Mouse (Mus musculus) fibroblast of lung, adult 2 months (primary cell): Measurements from ENCODE around the gene Sall1.

Experiments
- DNase-seq: peaks from one replicate; pipeline ENCODE4 v3.0.0-alpha.2; 2011; ENCODE audit warnings: low read depth

Gene Sall1

DNA sequence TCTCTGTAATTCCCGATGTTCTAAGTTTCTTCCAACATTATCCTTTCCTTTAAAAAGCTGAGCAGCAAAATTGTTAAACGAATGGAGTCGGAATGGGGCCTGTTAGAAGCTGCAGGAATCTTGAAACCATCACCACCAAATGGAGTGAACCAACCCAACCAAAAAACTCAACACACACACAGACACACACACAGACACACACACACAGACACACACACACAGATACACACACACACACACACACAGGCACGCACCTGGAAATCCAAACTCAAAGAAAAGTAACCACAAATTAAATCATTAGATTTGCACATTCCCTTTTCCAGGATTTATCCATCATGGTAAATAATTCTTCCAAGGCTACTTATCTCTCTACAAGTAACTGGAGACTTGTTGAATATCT, 5.0 kb downstream of the Sall1 start:
- DNase-seq, result no peak

DNA sequence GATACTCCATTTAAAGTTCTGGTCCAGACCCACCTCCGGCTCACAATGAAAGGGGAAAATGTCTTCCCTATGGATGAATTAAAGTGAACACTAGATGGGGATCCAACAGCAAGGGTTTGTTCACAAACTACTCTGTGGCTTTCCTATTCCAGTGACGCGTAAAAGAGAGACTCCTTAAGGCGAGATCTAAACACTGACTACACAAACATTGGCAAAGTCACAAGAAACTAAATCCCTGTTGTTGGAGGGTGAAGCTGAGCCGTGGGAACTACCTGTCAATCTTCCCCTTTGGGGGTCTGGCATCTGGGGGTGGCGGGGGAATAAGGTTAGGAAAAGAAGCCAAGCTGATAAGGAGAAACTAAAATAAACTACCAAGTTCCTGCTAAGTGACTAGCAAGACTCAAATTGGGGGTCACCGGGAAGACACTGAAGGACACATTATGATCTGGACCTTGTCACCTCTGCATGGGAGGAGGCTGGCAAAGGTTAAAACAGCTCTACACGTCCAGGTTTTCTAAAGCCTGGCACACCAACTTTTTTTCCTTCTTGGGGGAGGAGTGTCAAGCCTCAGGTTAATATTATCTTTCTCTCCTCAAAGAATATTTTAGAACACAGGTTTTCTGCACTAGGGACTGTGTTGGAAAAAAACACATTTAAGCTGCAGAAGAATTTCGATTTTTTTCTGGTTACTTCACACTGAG, 6.3 kb downstream of the Sall1 start:
- DNase-seq, result no peak

DNA sequence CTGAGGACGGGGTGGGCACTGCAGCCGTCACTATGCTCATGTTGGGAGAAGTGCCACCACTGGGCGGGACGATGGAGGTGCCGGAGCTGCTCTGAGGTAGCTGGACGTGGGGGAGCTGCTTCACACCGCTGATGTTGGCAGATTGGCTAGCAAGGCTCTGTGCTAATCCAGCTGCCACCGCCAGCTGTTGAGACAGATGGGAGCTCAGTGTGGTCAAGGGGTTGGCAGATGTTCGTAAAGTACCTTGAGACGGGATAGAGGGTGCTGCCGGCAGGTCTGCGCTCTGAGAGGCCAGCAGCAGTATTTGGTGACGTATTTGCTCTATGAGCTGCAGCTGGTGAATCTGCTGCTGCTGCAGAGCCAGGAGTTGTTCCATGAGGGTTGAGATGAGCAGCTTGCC, 11.6 kb downstream of the Sall1 start:
- DNase-seq, result no peak

DNA sequence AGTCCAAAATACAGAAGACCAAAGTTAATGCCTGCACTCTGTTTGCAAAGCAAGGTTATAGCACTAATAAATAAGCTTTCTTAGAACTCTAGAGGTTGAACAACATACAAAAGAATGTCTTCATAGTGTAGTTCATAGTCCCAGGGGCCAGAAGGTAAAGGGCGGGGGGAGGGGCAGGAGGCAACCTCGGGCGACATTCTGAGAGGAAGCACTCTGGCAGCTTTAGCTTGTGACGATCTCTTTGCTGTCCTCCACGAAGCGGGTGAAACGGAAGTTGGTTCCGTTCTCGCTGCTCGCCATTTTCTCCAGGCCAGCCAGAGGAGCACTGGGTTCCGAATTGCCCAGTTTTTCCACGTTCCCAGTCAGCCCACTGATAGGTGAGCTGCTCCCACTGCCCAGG, 15.8 kb downstream of the Sall1 start:
- DNase-seq, result no peak

DNA sequence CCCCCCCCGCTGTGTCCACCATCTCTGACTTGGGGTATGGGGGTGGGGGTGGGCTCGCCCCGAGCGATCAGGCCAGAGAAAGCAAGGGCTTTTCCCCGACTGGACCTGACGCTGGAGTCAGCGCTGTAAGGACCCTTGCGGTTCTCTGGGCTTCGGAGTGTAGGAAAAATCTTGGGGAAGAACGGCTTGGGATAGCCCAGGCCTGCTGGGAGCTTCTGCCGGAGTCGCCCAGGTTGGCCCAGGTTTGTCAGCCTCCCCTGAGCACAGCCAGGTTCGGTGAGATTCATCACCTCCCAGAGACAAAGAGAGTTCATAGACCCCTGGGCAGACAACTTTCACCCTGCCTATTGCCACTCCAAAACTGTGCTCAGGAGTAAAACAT, 17.8 kb downstream of the Sall1 start:
- DNase-seq, result no peak

DNA sequence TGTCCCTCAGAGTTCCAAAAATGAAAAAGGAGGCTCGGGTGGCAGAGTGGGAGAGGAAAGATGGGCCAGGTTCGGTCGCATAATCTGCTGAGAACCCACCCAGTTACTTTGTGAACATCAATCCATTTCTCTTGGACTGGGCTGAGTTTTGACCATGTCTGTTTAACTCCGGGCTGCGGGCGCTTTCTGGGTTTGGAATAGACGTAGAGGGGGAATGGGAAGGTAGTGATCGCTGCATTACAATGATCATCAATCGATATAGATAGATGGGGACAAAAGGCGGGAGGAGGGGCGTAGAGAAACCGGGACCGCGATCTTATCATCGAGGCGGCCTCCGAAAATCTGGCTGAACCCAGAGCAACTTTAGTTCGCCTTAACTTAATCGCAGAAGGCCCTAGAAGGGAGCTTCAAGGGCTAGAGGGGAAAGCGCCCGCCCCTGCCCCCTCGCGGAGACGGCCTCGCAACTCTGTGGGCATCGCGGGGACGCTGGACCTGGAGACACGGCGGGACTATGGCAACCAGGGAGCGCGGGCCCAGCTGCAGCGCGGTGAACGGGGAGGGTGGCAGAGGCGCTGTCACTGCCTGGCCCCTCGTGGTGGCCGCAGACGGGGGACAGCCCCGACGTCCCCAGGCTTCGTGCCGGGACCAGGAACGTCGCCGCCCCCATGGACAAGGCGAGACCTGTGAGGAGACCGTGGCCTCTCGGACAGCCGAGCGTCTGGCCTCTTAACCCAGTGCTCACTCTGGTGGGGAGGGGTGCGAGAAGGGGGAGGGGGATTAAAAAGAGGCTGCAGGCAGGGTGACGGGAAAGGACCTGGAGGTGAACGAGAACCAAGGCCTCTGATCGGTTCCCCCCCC, 18.5 kb downstream of the Sall1 start:
- DNase-seq, result no peak

DNA sequence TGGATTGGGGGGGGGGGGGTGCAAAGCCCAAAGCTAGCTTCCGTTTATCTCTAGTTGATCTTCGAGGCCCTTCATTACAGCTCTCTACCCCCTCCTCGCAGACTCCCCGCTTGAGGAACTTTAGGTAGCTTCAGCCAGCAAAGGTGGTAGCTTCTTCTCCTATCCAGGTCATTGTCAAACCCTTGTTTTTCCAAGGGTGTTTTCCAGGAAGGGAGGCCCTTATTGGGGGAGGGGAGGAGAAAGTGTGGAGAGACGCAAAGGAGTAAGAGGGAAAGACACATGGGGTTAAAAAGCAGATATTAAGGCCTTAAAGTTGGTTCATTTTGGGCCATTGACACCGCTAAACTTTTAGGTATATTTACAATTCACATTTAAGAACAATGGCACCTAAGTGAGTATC, 19.2 kb downstream of the Sall1 start:
- no peak for DNase-seq

DNA sequence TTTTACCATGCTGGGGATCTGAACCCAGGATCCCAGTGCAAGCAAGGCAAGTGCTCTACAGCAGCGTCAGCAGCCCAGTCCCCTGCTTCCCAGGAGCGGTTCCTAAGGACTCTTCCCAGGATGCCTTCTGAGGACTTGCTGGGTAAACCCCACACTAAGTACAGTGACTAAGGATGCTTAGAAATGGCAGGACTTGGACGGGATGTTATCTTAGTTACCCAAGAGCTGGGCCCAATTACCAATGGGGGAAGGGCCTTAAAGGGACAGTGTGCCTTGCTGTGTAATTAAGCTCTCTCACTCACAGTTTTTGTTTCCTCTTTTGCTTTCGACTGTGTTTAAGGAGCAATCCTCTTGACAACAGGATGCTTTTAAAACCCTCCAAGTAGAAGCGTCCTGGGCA, 22.8 kb downstream of the Sall1 start:
- no peak for DNase-seq

DNA sequence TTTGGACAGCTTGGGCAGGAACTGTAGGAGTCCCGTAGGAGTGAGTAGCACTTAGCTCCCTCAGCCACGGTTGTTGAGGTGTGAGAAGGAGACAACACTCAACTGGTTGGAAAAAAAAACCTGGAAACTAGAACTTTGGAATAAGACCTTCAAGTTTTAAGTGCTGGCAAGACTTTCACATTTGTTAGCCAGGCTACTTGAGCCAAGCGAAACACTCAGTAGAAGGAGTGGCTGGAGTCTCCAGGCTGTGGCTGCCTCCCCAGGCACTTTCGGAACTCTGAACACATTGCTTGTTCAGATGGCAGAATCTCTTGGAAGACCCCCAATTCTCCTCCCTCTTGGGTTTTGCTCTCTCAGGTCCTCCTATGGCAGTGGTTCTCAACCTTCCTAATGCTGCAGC, 26.1 kb downstream of the Sall1 start:
- DNase-seq, result no peak

DNA sequence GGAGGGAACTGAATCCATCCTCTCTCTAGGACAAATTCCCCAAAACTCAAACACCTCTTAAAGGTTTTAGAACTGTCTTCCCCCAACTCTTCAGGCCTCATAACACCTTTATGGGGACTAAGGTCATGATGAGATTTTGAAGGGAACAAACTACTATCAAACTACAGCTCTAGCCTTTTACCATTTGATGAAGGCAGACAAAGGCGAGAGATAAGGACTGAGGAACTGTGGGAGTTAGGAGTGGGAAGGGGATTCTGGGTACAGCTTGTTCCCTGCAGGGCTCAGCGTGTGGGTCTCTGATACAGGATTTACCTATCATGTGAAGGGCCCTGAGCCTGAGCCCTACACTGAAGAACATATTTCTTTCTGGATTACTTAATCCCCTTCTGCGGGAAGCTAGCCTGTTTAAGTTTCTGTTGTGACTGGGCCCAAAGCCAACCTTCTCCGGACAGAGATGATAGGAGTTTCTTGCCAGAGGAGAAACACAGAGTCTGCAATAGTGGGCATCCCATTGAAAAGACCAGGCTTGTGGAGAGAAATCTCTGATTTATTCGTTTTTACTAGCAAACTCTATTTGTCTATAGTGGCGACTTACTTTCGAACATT, 27.4 kb downstream of the Sall1 start:
- DNase-seq, result no peak

DNA sequence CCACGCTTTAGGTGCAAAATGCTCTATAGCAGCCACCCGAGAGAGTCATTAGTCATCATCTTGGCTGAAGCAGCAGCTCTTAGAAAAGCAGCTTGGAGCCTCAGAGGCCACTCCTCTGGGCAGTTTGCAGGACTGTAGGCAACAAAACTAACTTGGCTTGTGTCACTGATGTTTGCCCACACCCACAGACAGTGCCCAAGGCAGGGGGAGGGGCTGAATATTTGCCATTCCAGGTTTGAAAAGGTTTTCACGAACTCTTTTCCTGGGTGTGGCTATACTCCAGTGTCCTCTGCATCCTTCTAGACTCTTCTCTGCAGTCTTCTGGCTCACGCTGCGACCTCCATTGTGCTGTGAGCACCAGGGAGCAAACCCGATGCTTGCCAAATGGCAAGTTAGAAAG, 28.4 kb downstream of the Sall1 start:
- no peak for DNase-seq

DNA sequence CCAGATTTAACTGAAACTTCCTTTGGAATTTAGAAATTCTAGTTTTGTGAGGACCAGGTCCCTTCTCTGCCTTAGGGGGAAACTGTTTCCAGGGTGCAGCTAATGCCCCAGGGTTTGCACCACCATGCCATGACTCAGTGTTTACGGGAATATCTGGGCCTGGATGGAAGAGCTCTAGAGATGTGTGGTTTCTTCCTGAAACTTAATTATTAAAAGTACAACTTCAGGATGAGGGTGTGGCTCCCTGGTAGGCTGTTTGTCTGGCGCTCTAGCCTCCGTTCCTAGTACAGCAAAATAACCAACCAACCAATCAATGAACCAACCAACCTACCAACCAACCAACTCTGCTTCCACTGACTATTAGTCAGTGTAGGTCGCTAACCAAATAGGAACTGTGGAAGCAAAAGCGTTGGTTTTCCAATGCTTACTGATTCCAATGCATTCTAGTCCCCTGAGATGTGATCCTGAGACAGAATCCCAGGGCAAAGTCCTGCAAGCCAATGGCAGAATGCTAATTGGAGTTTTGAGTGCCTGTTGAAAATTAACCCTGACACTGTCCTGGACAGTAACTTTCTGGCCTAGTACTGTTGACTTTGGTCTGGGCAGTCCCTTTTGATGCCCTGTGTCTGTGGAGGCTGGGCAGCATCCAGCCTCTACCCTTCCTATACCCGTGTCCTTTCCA, 31.0 kb downstream of the Sall1 start:
- no peak for DNase-seq

DNA sequence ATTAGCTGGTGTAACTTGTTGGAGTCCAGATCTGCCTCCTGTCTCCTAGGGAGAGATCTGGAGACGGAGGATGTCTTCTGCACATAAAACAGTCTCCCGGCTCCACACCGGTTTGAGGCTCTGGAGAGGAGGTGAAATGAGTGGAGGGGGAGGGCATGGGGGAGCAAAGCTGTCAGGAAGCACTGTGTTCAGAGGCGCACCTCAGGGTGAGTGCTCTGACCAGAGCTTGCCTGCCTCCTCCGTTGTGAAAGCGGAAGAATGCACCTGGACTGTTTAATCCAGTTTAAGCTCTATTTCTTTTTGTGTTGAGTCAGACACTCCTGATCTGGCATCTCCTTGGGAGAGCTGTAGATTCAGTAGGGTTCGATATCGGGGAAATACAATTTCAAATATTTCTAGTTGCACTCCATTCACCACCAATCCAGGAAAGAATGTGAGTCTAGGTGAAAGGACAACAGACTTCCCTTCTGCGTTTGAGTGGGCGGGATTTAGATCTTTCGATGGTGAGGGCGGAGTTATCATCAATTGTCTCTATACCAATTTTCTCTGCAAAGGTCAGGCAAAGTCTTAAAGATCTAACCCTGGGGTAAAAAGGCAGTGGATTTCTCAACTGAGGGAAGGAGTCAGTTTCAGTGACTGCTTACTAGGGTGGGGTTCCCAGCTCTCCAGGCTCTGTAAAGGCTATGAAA, 31.8 kb downstream of the Sall1 start:
- DNase-seq, result no peak

DNA sequence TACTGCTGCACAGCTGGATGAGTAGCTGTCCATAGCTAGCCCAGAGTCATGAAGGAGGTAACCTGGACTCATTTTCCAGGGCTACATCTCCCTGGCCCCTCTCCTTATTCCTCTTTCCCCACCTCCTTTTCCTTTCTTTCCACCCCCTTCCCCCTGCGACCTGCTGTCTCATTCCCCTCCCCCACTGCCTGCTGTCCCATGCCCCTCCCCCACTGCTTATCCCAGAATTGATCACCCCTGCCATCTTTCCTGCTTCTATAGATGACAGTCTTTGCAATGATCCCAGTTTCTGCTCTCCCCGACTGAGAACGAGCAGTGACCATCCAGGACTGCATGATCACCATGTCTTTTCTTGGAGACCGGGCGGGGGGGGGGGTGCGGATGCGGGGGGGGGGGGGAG, 35.2 kb downstream of the Sall1 start:
- no peak for DNase-seq

DNA sequence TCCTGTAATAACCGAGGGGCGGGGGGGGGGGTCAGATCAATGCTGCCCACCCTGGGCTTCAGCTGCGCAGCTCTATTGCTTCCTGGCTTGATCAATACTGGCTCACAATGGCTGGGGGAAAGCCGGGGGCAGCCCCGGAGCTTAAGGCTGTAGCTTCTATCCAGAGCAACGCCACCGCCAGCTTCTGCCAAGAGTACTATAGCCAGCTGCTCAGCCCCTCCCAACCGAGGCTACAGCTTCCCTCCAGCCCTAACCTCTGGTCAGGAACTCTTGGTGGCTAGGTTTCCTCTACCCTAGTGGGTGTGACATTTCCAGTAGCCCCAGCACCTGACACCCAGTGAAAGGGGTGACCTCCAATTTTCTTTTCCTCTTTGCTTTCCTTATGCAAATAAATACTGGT, 36.8 kb downstream of the Sall1 start:
- no peak for DNase-seq

DNA sequence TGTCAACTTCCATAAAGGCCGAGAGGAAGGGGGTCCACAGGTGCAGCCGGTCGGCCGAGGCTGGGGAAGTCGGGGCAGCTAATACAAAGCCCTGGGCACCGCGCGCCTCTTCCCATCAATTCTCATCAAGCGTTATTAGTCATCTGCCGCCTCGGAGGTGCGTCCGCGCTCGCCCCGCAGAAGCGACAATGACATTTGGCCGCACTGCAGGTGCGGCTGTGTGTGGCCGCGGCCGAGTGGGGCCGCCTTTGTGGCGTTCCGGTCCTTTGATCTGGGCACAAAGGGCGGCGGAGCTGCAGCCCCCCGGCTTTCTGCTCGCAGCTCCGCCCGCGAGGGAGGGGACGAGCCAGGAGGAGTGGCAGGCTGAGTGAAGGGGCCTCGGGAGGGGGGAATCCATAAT, 37.5 kb downstream of the Sall1 start:
- no peak for DNase-seq

DNA sequence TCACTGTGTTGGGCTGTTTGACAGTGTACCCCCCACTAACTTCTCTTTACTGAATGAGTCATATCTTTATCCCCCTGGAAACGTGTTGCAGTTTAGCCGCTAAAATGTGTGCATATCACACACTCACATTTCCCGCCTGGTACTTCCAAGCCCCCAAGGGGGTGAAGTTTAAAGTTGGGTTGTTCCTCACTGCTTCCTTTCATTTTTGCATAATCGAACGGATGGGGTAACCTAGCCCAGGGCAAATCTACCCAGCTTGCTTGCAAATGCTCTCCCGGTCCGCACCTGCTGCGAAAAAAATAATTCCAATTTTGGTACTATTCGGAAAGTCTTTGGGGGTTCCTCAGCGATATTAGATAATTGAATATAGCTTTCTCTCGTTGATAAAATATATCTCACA, 38.2 kb downstream of the Sall1 start:
- DNase-seq, result no peak

DNA sequence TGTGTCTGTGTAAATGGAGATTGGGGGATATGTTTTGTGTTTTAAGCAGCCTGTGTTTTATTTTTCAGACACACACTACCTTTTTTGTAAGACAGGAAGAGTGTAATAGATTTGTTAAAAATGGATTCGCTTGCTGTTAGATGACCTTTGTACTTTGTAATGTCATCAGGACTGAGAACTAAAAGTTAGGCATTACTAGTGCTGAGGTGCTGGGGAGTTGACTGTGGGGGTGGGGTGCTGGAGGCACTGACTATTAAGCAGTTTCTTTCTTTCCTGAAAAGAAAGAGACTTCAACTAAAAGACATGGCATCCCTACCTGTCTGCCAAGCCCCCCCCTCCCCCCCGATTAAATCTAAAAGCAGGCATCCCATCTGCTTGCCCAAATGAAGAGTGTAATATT, 39.9 kb downstream of the Sall1 start:
- DNase-seq, result no peak

DNA sequence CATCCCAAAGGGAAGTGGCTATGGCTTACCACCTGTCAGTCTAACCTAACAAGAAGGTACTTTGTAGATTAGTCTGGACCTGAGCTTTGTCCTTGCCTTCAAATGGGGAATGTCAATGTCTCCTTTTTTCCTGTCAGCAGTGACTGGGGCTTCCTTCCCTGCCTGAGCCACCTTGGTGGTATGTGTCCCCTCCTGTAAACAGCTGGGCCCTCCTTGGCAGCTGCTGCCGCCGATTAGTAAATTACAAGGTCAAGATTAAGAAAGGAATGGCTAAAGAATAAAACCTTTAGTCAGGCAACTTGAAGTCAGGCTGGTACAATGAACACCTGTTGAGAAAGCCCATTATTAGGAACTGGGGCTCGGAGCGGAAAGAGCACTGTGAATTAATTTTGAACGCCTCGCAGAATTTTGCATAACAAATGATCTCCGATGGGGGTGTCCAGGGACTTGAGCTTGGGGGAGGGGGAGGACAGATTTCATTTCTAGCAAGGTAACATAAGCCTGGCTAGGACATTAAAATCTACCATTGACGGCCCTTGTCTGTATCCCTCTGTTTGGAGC, 40.5 kb downstream of the Sall1 start:
- DNase-seq, result no peak

DNA sequence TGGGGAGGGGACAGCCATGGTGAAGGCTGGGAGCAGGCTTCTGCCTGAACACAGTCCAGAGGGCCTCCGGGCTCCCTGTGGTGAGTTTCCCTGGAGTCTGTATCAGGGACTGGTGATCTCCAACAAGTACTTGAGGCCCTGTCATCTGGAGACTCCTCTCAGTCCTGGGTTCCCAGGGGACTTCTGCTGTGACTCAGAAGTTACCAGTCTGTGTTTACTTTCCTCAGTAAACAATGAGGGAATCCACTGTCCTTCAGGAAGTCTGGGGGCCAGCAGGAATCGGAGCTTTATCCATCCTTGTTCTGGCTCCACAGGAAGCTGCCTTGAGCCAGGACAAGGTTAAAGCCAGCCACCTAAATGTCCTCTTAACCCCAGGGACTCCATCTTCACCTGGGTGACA, 41.8 kb downstream of the Sall1 start:
- no peak for DNase-seq

DNA sequence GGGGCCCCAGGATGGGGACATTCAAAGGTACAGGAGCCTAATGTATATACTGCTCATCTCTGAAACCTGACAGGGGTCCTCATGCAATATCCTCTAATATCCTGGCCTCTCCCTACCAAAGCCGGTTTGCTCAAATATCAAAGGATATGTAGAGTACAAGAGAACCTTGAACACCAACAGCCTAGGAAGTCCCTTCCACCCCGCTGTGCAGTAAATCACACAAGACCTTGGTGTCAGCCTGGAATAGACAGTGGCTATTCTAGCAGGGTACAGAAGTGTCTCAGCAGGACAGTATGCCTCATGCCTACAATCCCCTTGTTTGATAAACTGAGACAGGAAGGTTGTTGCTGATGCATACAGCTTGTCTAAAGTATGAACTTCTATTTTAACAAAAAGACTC, 46.7 kb downstream of the Sall1 start:
- no peak for DNase-seq
